Mouse (Mus musculus) cortical plate, adult 2 months (tissue): ENCODE measurements around the gene Igf2r. TPM values are rescaled to one million over a fixed set of nuclear protein-coding genes. Genes with fewer than 3 reads are reported as not detected.

Source experiments
- H3K27ac ChIP-seq: fragments of 200-500 bp; 2 replicates; pipeline ENCODE4 v1.5.1; 2012; ENCODE audit warnings: low read length, control low read depth, inconsistent platforms; ENCODE audit not compliant: insufficient read depth
- H3K4me1 ChIP-seq: fragments of 200-500 bp; 2 replicates; pipeline ENCODE4 v1.6.1; 2011; ENCODE audit warnings: low read length; ENCODE audit not compliant: control insufficient read depth, insufficient read depth
- H3K4me3 ChIP-seq: fragments of 200-500 bp; 2 replicates; pipeline ENCODE4 v1.5.1; 2011; ENCODE audit warnings: mild to moderate bottlenecking, low read length, control low read depth; ENCODE audit not compliant: insufficient read depth
- CTCF ChIP-seq: fragments of 200-500 bp; IDR thresholded peaks from 2 replicates; pipeline ENCODE4 v1.5.1; 2011; ENCODE audit warnings: mild to moderate bottlenecking, control low read depth, low read length; ENCODE audit not compliant: insufficient read depth; ENCODE audit errors: extremely low read depth
- POLR2A ChIP-seq: fragments of 200-500 bp; IDR thresholded peaks from 2 replicates; pipeline ENCODE4 v1.6.1; 2011; ENCODE audit warnings: mild to moderate bottlenecking, low read length, control low read depth; ENCODE audit not compliant: insufficient read depth; ENCODE audit errors: extremely low read depth
- polyA plus RNA-seq: library from polyadenylated mRNA; depleted of rRNA; stranded (reverse); fragments of >200 nt; gene quantifications from 2 replicates; pipeline ENCODE4 v1.2.3, GENCODE M21; 2012; rRNA removed

The Igf2r gene
- 10.9 and 11.1 TPM in 2 replicates for polyA plus RNA-seq

DNA sequence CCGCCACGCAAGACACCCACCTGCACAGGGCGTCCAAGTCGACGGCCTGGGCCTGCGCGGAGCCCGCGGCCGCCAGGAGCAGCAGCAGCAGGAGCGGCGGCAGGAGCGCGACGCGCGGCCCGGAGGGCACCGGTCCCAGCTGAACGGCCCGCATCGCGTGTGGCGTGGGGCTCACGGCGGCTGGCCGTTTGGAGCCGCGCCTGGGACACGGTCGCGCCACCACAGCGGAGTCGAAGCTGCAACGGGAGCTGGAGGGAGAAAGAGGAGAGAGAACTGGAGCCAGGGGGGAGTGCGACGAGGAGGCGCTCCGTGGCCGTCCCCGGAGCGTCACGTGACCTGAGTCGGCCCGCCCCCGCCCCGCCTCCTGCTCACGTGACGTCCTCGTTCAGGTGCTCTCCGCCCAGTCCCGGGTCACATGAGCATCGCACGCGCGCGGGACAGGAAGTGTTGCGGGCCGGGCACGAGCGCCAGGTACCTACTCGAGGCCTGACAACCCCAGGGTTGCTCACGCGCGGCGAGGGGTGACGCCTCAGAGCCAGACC, at the start of gene Igf2r:
TSS of gene Igf2r (minus strand) at position 285 of the 542 bp plus-strand sequence.
- Histone ChIP-seq H3K4me3 (peak within 1 kb of the TSS; percentile 53), H3K4me1 (peaks cover 2% of the 10 kb centered on the region), H3K27ac (no peak within 1 kb of the TSS; the same call in 1 of the 2 replicates)
- TF ChIP-seq POLR2A (peak; percentile 70; the same call in 1 of the 2 replicates), CTCF (no peak)

DNA sequence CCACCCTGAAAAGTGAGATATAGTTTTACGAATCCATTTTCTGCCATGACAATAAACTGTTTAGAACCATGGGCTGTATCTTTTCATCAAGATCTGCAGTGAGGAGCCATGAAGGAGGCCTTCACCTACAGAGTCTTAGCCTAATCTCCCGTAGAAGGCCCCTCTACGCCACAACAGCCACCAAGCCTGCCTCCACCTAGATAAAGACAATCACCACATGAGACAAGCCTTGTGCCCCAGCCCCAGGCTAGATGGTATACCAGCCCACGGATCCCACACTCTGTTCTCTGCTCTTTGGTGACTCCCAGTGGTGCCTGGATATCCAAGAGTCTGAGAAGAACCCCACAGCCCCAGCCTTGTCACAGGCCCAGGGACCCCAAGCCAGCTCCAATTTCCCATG, 46.4 kb upstream of the Igf2r start:
- TF ChIP-seq POLR2A (no peak), CTCF (no peak)
- Histone ChIP-seq H3K27ac (no peak overlapping the region), H3K4me1 (no peaks in the 10 kb centered on the region), H3K4me3 (no peak overlapping the region)

DNA sequence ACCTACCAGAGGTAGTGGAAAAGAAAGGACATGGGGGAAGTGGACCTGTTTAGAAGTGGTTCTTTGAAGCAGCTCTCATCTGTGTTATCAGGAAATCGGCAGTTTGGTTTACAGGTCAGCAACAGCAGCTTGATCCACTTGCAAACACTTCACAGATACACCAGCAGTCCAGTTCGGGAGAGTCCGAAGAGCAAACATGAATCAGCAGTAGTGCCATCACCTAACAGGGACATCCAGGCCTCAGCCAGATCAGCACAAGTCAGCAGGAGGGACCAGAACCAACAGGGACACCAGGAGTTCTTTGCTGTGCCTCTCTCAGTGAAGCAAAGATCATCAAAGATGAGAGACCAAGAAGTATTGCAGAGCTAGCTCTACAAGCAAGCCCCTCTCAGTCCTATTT, 45.0 kb upstream of the Igf2r start:
- Histone ChIP-seq H3K4me3 (no peak overlapping the region), H3K4me1 (no peaks in the 10 kb centered on the region), H3K27ac (no peak overlapping the region)
- TF ChIP-seq POLR2A (no peak), CTCF (no peak)

DNA sequence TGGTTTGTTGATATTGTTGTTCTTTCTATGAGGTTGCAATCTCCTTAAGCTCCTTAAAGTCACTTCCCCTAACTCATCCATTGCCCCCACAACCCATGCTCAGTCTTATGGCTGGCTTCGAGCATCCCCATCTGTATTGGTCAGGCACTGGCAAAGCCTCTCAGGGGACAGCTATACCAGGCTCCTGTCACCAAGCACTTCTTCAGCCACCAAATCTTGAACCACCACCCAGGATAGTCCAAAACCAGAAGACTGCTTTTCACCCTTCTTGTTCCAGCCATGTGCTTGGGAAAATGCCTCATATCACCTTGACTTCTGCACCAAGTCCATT, 41.5 kb upstream of the Igf2r start:
- no peak overlapping the region for H3K4me3 ChIP-seq
- no peak for TF ChIP-seq POLR2A
- TF ChIP-seq CTCF, result no peak
- no peak overlapping the region for H3K27ac ChIP-seq
- no peaks in the 10 kb centered on the region for H3K4me1 ChIP-seq

DNA sequence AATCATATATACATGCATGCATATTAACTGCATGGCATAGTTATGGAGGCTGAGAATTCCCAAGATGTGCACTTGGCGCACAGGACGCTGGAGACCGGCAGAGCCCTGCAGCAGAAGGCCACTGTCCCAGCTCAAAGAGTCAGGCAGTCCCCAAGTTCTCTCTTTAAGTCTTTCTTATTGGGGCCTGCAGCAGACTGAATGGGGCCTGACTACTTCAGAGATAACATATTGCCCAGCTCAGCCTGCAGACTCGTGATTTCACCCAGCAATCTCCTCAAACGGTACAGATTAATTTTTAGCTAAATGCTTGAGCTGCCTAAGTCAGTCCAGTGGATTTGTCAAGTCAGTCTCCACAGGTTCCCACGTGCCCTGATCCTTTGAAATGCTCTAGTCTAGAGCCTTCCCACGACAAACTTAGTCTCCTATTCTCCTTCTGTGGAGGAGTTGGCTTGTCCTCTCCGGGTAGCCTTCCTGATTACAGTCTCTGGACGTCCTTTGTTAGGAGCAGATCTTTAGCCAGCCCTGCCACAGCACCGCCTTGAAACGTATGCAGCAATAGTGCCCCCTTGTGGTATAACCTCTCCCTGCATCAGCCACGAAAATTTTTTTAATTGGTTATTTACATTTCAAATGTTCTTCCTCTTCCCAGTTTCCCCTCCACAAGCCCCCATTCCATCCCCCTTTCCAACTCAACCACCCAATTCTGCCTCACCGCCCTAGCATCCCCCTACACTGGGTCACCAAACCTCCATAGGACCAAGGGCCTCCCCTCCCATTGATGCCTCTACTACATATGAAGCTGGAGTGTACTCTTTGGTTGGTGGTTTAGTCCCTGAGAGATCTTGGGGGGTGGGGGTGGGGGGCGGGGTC, 40.9 kb upstream of the Igf2r start:
- Histone ChIP-seq H3K4me3 (no peak overlapping the region), H3K27ac (no peak overlapping the region), H3K4me1 (no peaks in the 10 kb centered on the region)
- TF ChIP-seq CTCF, result peak; percentile 74
- TF ChIP-seq POLR2A, result no peak

DNA sequence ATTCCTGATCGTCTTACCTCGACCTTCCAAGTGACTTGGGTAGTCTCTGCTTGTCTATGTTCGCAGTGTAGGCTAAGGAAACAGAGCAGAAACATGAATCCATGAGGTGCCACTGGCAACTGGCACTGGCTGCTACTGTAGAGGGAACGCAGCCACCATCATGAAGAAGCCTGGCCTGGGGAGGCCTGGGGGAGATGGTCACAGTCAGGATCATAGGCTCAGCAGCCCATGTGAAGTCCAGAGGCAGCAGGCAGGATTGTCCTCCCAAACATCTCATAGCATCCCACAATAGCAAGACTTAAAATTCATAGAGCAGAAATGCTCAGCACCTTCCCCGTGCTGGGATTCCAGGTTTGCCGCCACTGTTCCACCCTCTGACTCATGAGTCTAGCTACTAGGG, 39.4 kb upstream of the Igf2r start:
- TF ChIP-seq CTCF (no peak), POLR2A (no peak)
- H3K27ac ChIP-seq, result no peak overlapping the region
- no peaks in the 10 kb centered on the region for H3K4me1 ChIP-seq
- H3K4me3 ChIP-seq, result no peak overlapping the region

DNA sequence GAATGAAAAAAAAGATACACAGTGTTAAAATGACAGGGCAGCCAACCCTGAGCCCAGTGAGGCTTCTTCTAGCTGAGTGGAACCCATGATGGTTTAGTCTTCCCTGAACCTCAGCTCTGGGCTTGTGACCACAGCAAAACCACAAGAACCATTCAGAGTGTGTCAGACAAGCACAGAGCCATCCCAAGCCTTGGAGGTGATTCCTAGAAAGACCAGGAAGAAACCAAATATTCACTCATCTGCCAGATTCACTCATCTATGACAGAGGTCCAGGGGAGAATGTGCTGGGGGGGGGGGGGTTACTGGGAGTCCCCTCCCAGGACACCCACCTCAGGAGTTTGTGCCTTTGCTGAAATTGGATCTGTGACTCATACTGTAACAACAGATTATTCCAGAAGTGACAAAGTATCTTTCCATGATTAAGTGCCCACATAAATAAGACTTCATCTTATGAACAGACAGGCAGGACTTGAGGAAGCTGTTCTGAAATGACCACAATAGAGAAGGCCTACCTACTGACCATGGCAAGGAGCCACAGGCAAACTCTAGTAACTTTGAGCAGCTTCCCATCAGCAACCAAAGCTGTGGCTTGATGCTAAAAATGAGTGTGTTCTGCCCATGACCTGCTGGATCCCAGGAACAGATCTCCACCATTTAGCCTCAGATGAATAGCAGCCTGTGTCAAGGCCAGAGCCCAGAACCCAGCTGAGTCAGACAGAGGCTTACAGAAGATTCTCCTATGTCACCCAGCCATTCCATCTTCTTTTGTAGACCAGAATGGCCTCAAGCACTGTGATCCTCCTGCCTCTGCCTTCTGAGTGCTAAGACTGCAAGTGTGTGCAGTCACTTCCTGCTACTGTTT, 35.4 kb upstream of the Igf2r start:
- TF ChIP-seq POLR2A, result no peak
- no peak for TF ChIP-seq CTCF
- no peak overlapping the region for H3K4me3 ChIP-seq

DNA sequence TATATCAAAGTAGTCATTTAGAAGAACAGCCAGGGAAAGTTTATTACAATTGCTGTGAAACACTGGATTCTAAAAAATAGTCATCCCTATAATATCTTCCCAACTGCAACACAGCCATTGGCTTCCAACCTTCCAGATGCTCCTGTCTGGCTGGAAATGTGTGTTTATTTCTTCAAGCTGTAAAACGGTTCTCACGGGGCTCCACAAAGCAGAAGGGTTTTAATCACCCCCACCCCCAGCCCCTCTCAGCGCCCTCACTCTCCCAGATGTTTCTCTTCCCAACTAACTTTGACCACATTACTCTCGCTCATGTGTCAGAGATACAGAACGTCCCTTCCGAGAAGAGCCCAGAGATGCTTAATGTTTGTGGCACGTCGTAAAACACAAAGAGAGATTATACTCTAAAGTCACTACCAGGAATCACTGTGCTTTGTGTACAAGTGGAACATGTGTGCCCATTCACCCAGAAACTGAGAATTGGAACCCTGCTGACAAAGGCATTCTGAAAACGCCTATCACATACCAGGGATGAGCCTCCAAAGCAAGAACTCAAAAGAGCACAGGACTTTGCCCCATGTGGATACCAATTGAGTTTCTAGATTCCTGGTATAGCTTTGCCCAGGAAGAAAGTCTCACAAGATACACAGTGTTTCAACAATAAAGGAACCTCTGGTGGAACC, 32.5 kb upstream of the Igf2r start:
- Histone ChIP-seq H3K27ac (no peak overlapping the region), H3K4me3 (no peak overlapping the region), H3K4me1 (no peaks in the 10 kb centered on the region)
- TF ChIP-seq CTCF, result no peak
- TF ChIP-seq POLR2A, result no peak

More for the DNA sequence above, 35.4 kb upstream of the Igf2r start:
- H3K27ac ChIP-seq, result no peak overlapping the region
- no peaks in the 10 kb centered on the region for H3K4me1 ChIP-seq
